Mouse (Mus musculus) thymus, adult 2 months (tissue): ENCODE results near the gene Adora2b. TPM values are rescaled to one million over a fixed set of nuclear protein-coding genes. Genes with fewer than 3 reads are reported as not detected.

Source experiments
- DNase-seq: peaks from one replicate; pipeline ENCODE4 v3.0.0; 2021
- H3K27ac ChIP-seq: fragments of 200-500 bp; 2 replicates; pipeline ENCODE4 v1.5.1; 2012; ENCODE audit warnings: low read length, control low read depth; ENCODE audit not compliant: control insufficient read depth, insufficient read depth
- H3K27me3 ChIP-seq: fragments of 200-500 bp; 2 replicates; pipeline ENCODE4 v1.6.1; 2012; ENCODE audit warnings: mild to moderate bottlenecking, low read length, moderate library complexity, mixed read lengths; ENCODE audit not compliant: control insufficient read depth, insufficient read depth
- H3K36me3 ChIP-seq: fragments of 200-500 bp; 2 replicates; pipeline ENCODE4 v1.6.1; 2012; ENCODE audit warnings: mild to moderate bottlenecking, low read length, moderate library complexity; ENCODE audit not compliant: control insufficient read depth, insufficient read depth
- H3K4me1 ChIP-seq: fragments of 200-500 bp; replicated peaks from 2 replicates; pipeline ENCODE4 v1.6.1; 2012; ENCODE audit warnings: low read length; ENCODE audit not compliant: control insufficient read depth, insufficient read depth
- H3K4me3 ChIP-seq: fragments of 200-500 bp; 2 replicates; pipeline ENCODE4 v1.5.1; 2012; ENCODE audit warnings: mild to moderate bottlenecking, low read length, control low read depth, moderate library complexity; ENCODE audit not compliant: control insufficient read depth, insufficient read depth
- CTCF ChIP-seq: fragments of 200-500 bp; IDR thresholded peaks from 2 replicates; pipeline ENCODE4 v1.5.1; 2012; ENCODE audit warnings: mild to moderate bottlenecking, control low read depth, low read length, moderate library complexity, borderline replicate concordance; ENCODE audit not compliant: control insufficient read depth, poor library complexity, insufficient read depth; ENCODE audit errors: extremely low read depth
- POLR2A ChIP-seq: fragments of 200-500 bp; IDR thresholded peaks from 2 replicates; pipeline ENCODE4 v1.6.1; 2012; ENCODE audit warnings: mild to moderate bottlenecking, low read length, control low read depth, moderate library complexity; ENCODE audit not compliant: control insufficient read depth, poor library complexity, insufficient read depth; ENCODE audit errors: extremely low read depth
- WGBS: fragments of 180-500 bp; shearing (Covaris S2); methylation state at CpG from one replicate; pipeline ENCODE4 v1.1.7; 2018; 5-methylcytosine and 5-hydroxymethylcytosine counted together
- polyA plus RNA-seq: library from polyadenylated mRNA; depleted of rRNA; stranded (reverse); fragments of >200 nt; gene quantifications from 2 replicates; pipeline ENCODE4 v1.2.3, GENCODE M21; 2012; rRNA removed

The Adora2b gene
- polyA plus RNA-seq, 1 experiment: 2.6 TPM

- Histone ChIP-seq H3K4me1 (peaks cover 2% of the 10 kb centered on the region; the same call in 1 of the 2 replicates), H3K27me3 (no peaks in the 10 kb centered on the region), H3K27ac (no peak overlapping the region), H3K4me3 (no peak overlapping the region), H3K36me3 (no peaks in the 10 kb centered on the region; the same call in 1 of the 2 replicates)
- TF ChIP-seq POLR2A: no peak
- no peak for TF ChIP-seq CTCF
- WGBS: 92% methylated on average over 8 of the region's 8 CpGs
- no peak for DNase-seq
These were observed 36.2 kb downstream of the Adora2b start for GRCm38 (mm10) chr11:62285020-62285419.

GRCm38 (mm10) chr11:62287700-62288099 is 38.9 kb downstream of the Adora2b start:
- no peak overlapping the region for H3K27ac ChIP-seq
- 100% methylated on average over 1 of the region's 1 CpGs for WGBS
- H3K36me3 ChIP-seq: no peaks in the 10 kb centered on the region; the same call in 1 of the 2 replicates
- H3K4me1 ChIP-seq: no peaks in the 10 kb centered on the region
- no peak for DNase-seq
- H3K27me3 ChIP-seq: no peaks in the 10 kb centered on the region
- no peak for TF ChIP-seq POLR2A
- no peak overlapping the region for H3K4me3 ChIP-seq

GRCm38 (mm10) chr11:62294121-62294520 is 45.3 kb downstream of the Adora2b start:
- DNase-seq: no peak
- Histone ChIP-seq H3K27me3 (no peaks in the 10 kb centered on the region), H3K4me1 (no peaks in the 10 kb centered on the region), H3K4me3 (no peak overlapping the region), H3K36me3 (no peaks in the 10 kb centered on the region), H3K27ac (no peak overlapping the region)
- no peak for TF ChIP-seq POLR2A
- TF ChIP-seq CTCF: no peak
- WGBS: 98% methylated on average over 2 of the region's 2 CpGs

GRCm38 (mm10) chr11:62298883-62299282 is 50.1 kb downstream of the Adora2b start:
- no peak for DNase-seq
- no peak overlapping the region for H3K27ac ChIP-seq
- H3K27me3 ChIP-seq: no peaks in the 10 kb centered on the region
- no peaks in the 10 kb centered on the region for H3K4me1 ChIP-seq
- no peaks in the 10 kb centered on the region for H3K36me3 ChIP-seq
- no peak for TF ChIP-seq POLR2A
- no peak for TF ChIP-seq CTCF
- H3K4me3 ChIP-seq: no peak overlapping the region
- 97% methylated on average over 6 of the region's 6 CpGs for WGBS

- TF ChIP-seq CTCF (no peak), POLR2A (no peak)
- H3K27me3 ChIP-seq: no peaks in the 10 kb centered on the region
- H3K36me3 ChIP-seq: no peaks in the 10 kb centered on the region
- no peak overlapping the region for H3K27ac ChIP-seq
- no peak for DNase-seq
- H3K4me1 ChIP-seq: no peaks in the 10 kb centered on the region
- WGBS: 92% methylated on average over 2 of the region's 2 CpGs
- H3K4me3 ChIP-seq: no peak overlapping the region
These were observed 57.1 kb downstream of the Adora2b start for GRCm38 (mm10) chr11:62305866-62306265.

- Histone ChIP-seq H3K36me3 (peaks cover 20% of the 10 kb centered on the region), H3K4me3 (no peak overlapping the region), H3K27me3 (no peaks in the 10 kb centered on the region), H3K27ac (no peak overlapping the region), H3K4me1 (no peaks in the 10 kb centered on the region)
- TF ChIP-seq CTCF (no peak), POLR2A (no peak)
- no peak for DNase-seq
- WGBS: 100% methylated on average over 2 of the region's 2 CpGs
These were observed 60.5 kb downstream of the Adora2b start for GRCm38 (mm10) chr11:62309296-62309695.

GRCm38 (mm10) chr11:62314984-62315383 is 66.2 kb downstream of the Adora2b start:
- H3K4me3 ChIP-seq: no peak overlapping the region
- H3K4me1 ChIP-seq: no peaks in the 10 kb centered on the region
- TF ChIP-seq CTCF (no peak), POLR2A (no peak)
- H3K27ac ChIP-seq: no peak overlapping the region
- no peaks in the 10 kb centered on the region for H3K27me3 ChIP-seq
- H3K36me3 ChIP-seq: peaks cover 74% of the 10 kb centered on the region
- WGBS: 97% methylated on average over 5 of the region's 5 CpGs
- no peak for DNase-seq

Other genes starting within 250 kb of the Adora2b start
- 7.1 and 8.2 TPM in 2 replicates for gene Zswim7, start 32.4 kb downstream of the Adora2b start, polyA plus RNA-seq
- gene Ttc19, start 32.5 kb downstream of the Adora2b start, polyA plus RNA-seq: 11.7 and 12.2 TPM in 2 replicates
- gene Pigl, start 209.5 kb downstream of the Adora2b start, polyA plus RNA-seq: 8.4 and 10.5 TPM in 2 replicates
- 214 and 251 TPM in 2 replicates for gene Ncor1, start 209.6 kb downstream of the Adora2b start, polyA plus RNA-seq